In genomic region chr4:111421785-111422184, GRCm38 (mm10) we compare ENCODE assay signal across 22 mouse cellular contexts. TPM values are rescaled to one million over a fixed set of nuclear protein-coding genes. Genes with fewer than 3 reads are reported as not detected.
DNase-seq lines count a peak whose midpoint lies in the region; ATAC-seq and TF ChIP-seq lines count a peak whose summit lies in the region.
"Had no signal": no experiment of that assay in that cellular context is flagged by ENCODE, and none has a peak within 500 bp of the region (broad histone marks: within the 10 kb centered on the region; RNA-seq: fewer than 3 reads in every experiment).

No protein-coding gene starts in this region.

- DNase-seq in embryonic facial prominence, embryonic 10.5 days (ENCODE audit: low spot score) = no peak
- no peak for DNase-seq in forebrain, postnatal 0 days
- no peak for DNase-seq in lung, postnatal 10 days
- DNase-seq: adrenal gland, postnatal 10 days; adrenal gland, postnatal 36 days; cerebellum, adult 18-20 months; cerebellum, adult 9-10 months; cerebellum, postnatal 14 days; gastrocnemius, postnatal 25 days; heart, adult 2 months had no signal

- no peaks in the 10 kb centered on the region for H3K9me3 ChIP-seq in embryonic facial prominence, embryonic 13.5 days
- H3K9me3 ChIP-seq in embryonic facial prominence, embryonic 10.5 days = no peaks in the 10 kb centered on the region
- no peaks in the 10 kb centered on the region for H3K9me3 ChIP-seq in intestine, embryonic 16.5 days (ENCODE audit: control insufficient read depth, low read length)
- H3K9me3 ChIP-seq in intestine, embryonic 15.5 days = no peaks in the 10 kb centered on the region
- H3K9me3 ChIP-seq in embryonic facial prominence, embryonic 15.5 days (replicated peaks) = no peaks in the 10 kb centered on the region
- H3K9me3 ChIP-seq in forebrain, postnatal 0 days (ENCODE audit: low read length) = no peaks in the 10 kb centered on the region
- H3K9me3 ChIP-seq: embryonic facial prominence, embryonic 12.5 days; forebrain, embryonic 12.5 days; forebrain, embryonic 15.5 days; hindbrain, embryonic 12.5 days; hindbrain, embryonic 15.5 days had no signal

- ATAC-seq in embryonic facial prominence, embryonic 13.5 days (ENCODE audit: insufficient number of reproducible peaks, insufficient read depth, low FRiP score, low TSS enrichment, low read depth) = no peak
- no peak for ATAC-seq in intestine, embryonic 16.5 days
- no peak for ATAC-seq in intestine, embryonic 15.5 days
- no peak for ATAC-seq in embryonic facial prominence, embryonic 15.5 days (ENCODE audit: insufficient number of reproducible peaks, low FRiP score, low TSS enrichment, low read depth)
- ATAC-seq in forebrain, postnatal 0 days = no peak
- ATAC-seq: forebrain, embryonic 15.5 days; Patski had no signal

- H3K4me1 ChIP-seq in embryonic facial prominence, embryonic 13.5 days = peaks cover 56% of the 10 kb centered on the region
- H3K4me1 ChIP-seq in embryonic facial prominence, embryonic 10.5 days = peaks cover 4% of the 10 kb centered on the region
- H3K4me1 ChIP-seq in intestine, embryonic 16.5 days (ENCODE audit: control insufficient read depth, insufficient read depth, low read length) = peaks cover 2% of the 10 kb centered on the region; the same call in 1 of the 2 replicates
- H3K4me1 ChIP-seq in intestine, embryonic 15.5 days (replicated peaks) = no peaks in the 10 kb centered on the region
- H3K4me1 ChIP-seq in embryonic facial prominence, embryonic 15.5 days = peaks cover 54% of the 10 kb centered on the region
- peaks cover 10% of the 10 kb centered on the region for H3K4me1 ChIP-seq in forebrain, postnatal 0 days (ENCODE audit: insufficient read depth)

- peaks cover 40% of the 10 kb centered on the region for H3K36me3 ChIP-seq in embryonic facial prominence, embryonic 13.5 days
- H3K36me3 ChIP-seq in embryonic facial prominence, embryonic 10.5 days (replicated peaks) = peaks cover 53% of the 10 kb centered on the region
- no peaks in the 10 kb centered on the region for H3K36me3 ChIP-seq in intestine, embryonic 16.5 days (ENCODE audit: control insufficient read depth, insufficient read depth, low read length)
- no peaks in the 10 kb centered on the region for H3K36me3 ChIP-seq in intestine, embryonic 15.5 days
- H3K36me3 ChIP-seq in embryonic facial prominence, embryonic 15.5 days = peaks cover 13% of the 10 kb centered on the region; the same call in 1 of the 2 replicates
- H3K36me3 ChIP-seq in forebrain, postnatal 0 days (ENCODE audit: insufficient read depth) = peaks cover 5% of the 10 kb centered on the region; the same call in 1 of the 2 replicates
- H3K36me3 ChIP-seq: G1E had no signal

- H3K27ac ChIP-seq in embryonic facial prominence, embryonic 13.5 days = no peak overlapping the region
- H3K27ac ChIP-seq in embryonic facial prominence, embryonic 10.5 days (replicated peaks) = no peak overlapping the region
- H3K27ac ChIP-seq in intestine, embryonic 16.5 days (ENCODE audit: low read length) = peak overlapping the region; percentile 0; the same call in 1 of the 2 replicates
- H3K27ac ChIP-seq in intestine, embryonic 15.5 days = no peak overlapping the region
- peak overlapping the region; percentile 66; the same call in 1 of the 2 replicates for H3K27ac ChIP-seq in embryonic facial prominence, embryonic 15.5 days (replicated peaks)
- H3K27ac ChIP-seq in forebrain, postnatal 0 days (ENCODE audit: low read depth, low read length) = no peak overlapping the region
- H3K27ac ChIP-seq: forebrain, embryonic 12.5 days; forebrain, embryonic 15.5 days; heart, adult 2 months; hindbrain, embryonic 12.5 days; hindbrain, embryonic 15.5 days had no signal

- H3K27me3 ChIP-seq in embryonic facial prominence, embryonic 13.5 days = no peaks in the 10 kb centered on the region
- H3K27me3 ChIP-seq in embryonic facial prominence, embryonic 10.5 days (replicated peaks; ENCODE audit: low read depth, poor library complexity, severe bottlenecking) = no peaks in the 10 kb centered on the region
- H3K27me3 ChIP-seq in intestine, embryonic 16.5 days (replicated peaks; ENCODE audit: control insufficient read depth, insufficient read depth, low read length) = no peaks in the 10 kb centered on the region
- H3K27me3 ChIP-seq in intestine, embryonic 15.5 days (replicated peaks) = no peaks in the 10 kb centered on the region
- no peaks in the 10 kb centered on the region for H3K27me3 ChIP-seq in embryonic facial prominence, embryonic 15.5 days
- H3K27me3 ChIP-seq in forebrain, postnatal 0 days (ENCODE audit: insufficient read depth, low read length) = no peaks in the 10 kb centered on the region
- H3K27me3 ChIP-seq: embryonic facial prominence, embryonic 12.5 days; forebrain, embryonic 12.5 days; forebrain, embryonic 15.5 days; hindbrain, embryonic 12.5 days; hindbrain, embryonic 15.5 days; Patski had no signal

- WGBS in embryonic facial prominence, embryonic 13.5 days = 79% methylated on average over 6 of the region's 6 CpGs
- WGBS in embryonic facial prominence, embryonic 10.5 days = 90% methylated on average over 6 of the region's 6 CpGs
- 80% methylated on average over 6 of the region's 6 CpGs for WGBS in intestine, embryonic 16.5 days
- WGBS in intestine, embryonic 15.5 days = 78% methylated on average over 6 of the region's 6 CpGs
- WGBS in embryonic facial prominence, embryonic 15.5 days = 71% methylated on average over 6 of the region's 6 CpGs
- 88% methylated on average over 6 of the region's 6 CpGs for WGBS in forebrain, postnatal 0 days

- no peak for TF ChIP-seq CTCF in forebrain, postnatal 0 days (IDR thresholded peaks at IDR 0.05; ENCODE audit: low read depth)

- no peak overlapping the region for H3K4me3 ChIP-seq in embryonic facial prominence, embryonic 13.5 days
- H3K4me3 ChIP-seq in embryonic facial prominence, embryonic 10.5 days = no peak overlapping the region
- H3K4me3 ChIP-seq in intestine, embryonic 16.5 days (ENCODE audit: low read length) = no peak overlapping the region
- no peak overlapping the region for H3K4me3 ChIP-seq in intestine, embryonic 15.5 days (replicated peaks)
- no peak overlapping the region; the same call in 1 of the 2 replicates for H3K4me3 ChIP-seq in embryonic facial prominence, embryonic 15.5 days (replicated peaks)
- no peak overlapping the region for H3K4me3 ChIP-seq in forebrain, postnatal 0 days (ENCODE audit: low read depth, low read length)
- H3K4me3 ChIP-seq: embryonic facial prominence, embryonic 12.5 days; forebrain, embryonic 12.5 days; forebrain, embryonic 15.5 days; heart, adult 2 months; hindbrain, embryonic 12.5 days; hindbrain, embryonic 15.5 days had no signal

- H3K9ac ChIP-seq in embryonic facial prominence, embryonic 13.5 days = no peak overlapping the region
- H3K9ac ChIP-seq in intestine, embryonic 16.5 days (ENCODE audit: low read depth, low read length) = no peak overlapping the region
- no peak overlapping the region for H3K9ac ChIP-seq in intestine, embryonic 15.5 days
- H3K9ac ChIP-seq in embryonic facial prominence, embryonic 15.5 days = no peak overlapping the region
- no peak overlapping the region for H3K9ac ChIP-seq in forebrain, postnatal 0 days
- H3K9ac ChIP-seq: embryonic facial prominence, embryonic 12.5 days; forebrain, embryonic 12.5 days; forebrain, embryonic 15.5 days; hindbrain, embryonic 12.5 days; hindbrain, embryonic 15.5 days had no signal

- H3K4me2 ChIP-seq in embryonic facial prominence, embryonic 13.5 days = peak overlapping the region; percentile 22
- no peak overlapping the region for H3K4me2 ChIP-seq in intestine, embryonic 16.5 days (ENCODE audit: low read depth, low read length)
- H3K4me2 ChIP-seq in intestine, embryonic 15.5 days (replicated peaks) = no peak overlapping the region
- H3K4me2 ChIP-seq in embryonic facial prominence, embryonic 15.5 days (replicated peaks) = peak overlapping the region; percentile 24; the same call in 1 of the 2 replicates
- H3K4me2 ChIP-seq in forebrain, postnatal 0 days (ENCODE audit: low read depth) = no peak overlapping the region
- H3K4me2 ChIP-seq: embryonic facial prominence, embryonic 12.5 days; forebrain, embryonic 12.5 days; forebrain, embryonic 15.5 days; heart, embryonic 11.5 days; hindbrain, embryonic 12.5 days; hindbrain, embryonic 15.5 days had no signal

RNA-seq across cellular contexts. Expression of gene Bend5, which starts 7.0 kb away (rescaled TPM):
- 143 and 145 TPM in 2 replicates for polyA plus RNA-seq in embryonic facial prominence, embryonic 13.5 days (2015; fragmentation: Nextera tagmentation; extraction: Ambion mirVana)
- 31.0 and 35.8 TPM in 2 replicates for polyA plus RNA-seq in embryonic facial prominence, embryonic 10.5 days (2016; fragmentation: Nextera tagmentation; extraction: Ambion mirVana)
- 25.3 and 29.5 TPM in 2 replicates for polyA plus RNA-seq in intestine, embryonic 16.5 days (2015; fragmentation: Nextera tagmentation; extraction: Ambion mirVana)
- 33.9 and 36.6 TPM in 2 replicates for polyA plus RNA-seq in intestine, embryonic 15.5 days (2015; fragmentation: Nextera tagmentation; extraction: Ambion mirVana)
- 137 and 159 TPM in 2 replicates for polyA plus RNA-seq in embryonic facial prominence, embryonic 15.5 days (2015; fragmentation: Nextera tagmentation; extraction: Ambion mirVana)
- 50.2 and 51.1 TPM in 2 replicates for total RNA-seq in forebrain, postnatal 0 days (2014; rRNA removed)
- 65.2 and 74.7 TPM in 2 replicates for polyA plus RNA-seq in forebrain, postnatal 0 days (2015; fragmentation: Nextera tagmentation; extraction: Ambion mirVana)
- total RNA-seq: G1E had no signal
- polyA plus RNA-seq: G1E had no signal

Comparison
In these comparisons a context has a peak if more than half of its experiments do, and no peak if none do; other contexts are left out.
1. H3K27ac ChIP-seq: peak in intestine, embryonic 16.5 days (single experiment) and embryonic facial prominence, embryonic 15.5 days (single experiment); none in embryonic facial prominence, embryonic 13.5 days (single experiment), embryonic facial prominence, embryonic 10.5 days (single experiment), intestine, embryonic 15.5 days (single experiment) and forebrain, postnatal 0 days (single experiment).
2. H3K4me2 ChIP-seq: peak in embryonic facial prominence, embryonic 13.5 days (single experiment) and embryonic facial prominence, embryonic 15.5 days (single experiment); none in intestine, embryonic 16.5 days (single experiment), intestine, embryonic 15.5 days (single experiment) and forebrain, postnatal 0 days (single experiment).